ENCODE assay signal across 22 mouse cellular contexts in genomic region chr5:66809016-66809570, GRCm38 (mm10).
DNase-seq lines count a peak whose midpoint lies in the region; ATAC-seq lines count a peak whose summit lies in the region.
"Had no signal": no experiment of that assay in that cellular context is flagged by ENCODE, and none has a peak within 500 bp of the region (broad histone marks: within the 10 kb centered on the region; RNA-seq: fewer than 3 reads in every experiment).

No protein-coding gene starts in this region.

- no peaks in the 10 kb centered on the region for H3K36me3 ChIP-seq in forebrain, embryonic 16.5 days (ENCODE audit: control insufficient read depth, insufficient read depth)
- H3K36me3 ChIP-seq in forebrain, embryonic 10.5 days (replicated peaks) = no peaks in the 10 kb centered on the region
- H3K36me3 ChIP-seq in embryonic facial prominence, embryonic 13.5 days = no peaks in the 10 kb centered on the region
- H3K36me3 ChIP-seq: heart, embryonic 12.5 days; limb, embryonic 12.5 days; liver, embryonic 13.5 days had no signal

- peak; percentile 39; the same call in 1 of the 2 replicates for ATAC-seq in forebrain, embryonic 16.5 days
- no peak for ATAC-seq in embryonic facial prominence, embryonic 13.5 days (ENCODE audit: insufficient number of reproducible peaks, insufficient read depth, low FRiP score, low TSS enrichment, low read depth)
- ATAC-seq: hindbrain, postnatal 0 days; intestine, postnatal 0 days had no signal

- H3K4me1 ChIP-seq in forebrain, embryonic 16.5 days (replicated peaks; ENCODE audit: control insufficient read depth, insufficient read depth, low read length) = peaks cover 20% of the 10 kb centered on the region
- H3K4me1 ChIP-seq in forebrain, embryonic 10.5 days = peaks cover 25% of the 10 kb centered on the region
- H3K4me1 ChIP-seq in embryonic facial prominence, embryonic 13.5 days = peaks cover 28% of the 10 kb centered on the region
- H3K4me1 ChIP-seq: heart, embryonic 12.5 days; liver, embryonic 13.5 days had no signal

- no peak overlapping the region for H3K9ac ChIP-seq in forebrain, embryonic 16.5 days (replicated peaks; ENCODE audit: low read depth, low read length)
- no peak overlapping the region for H3K9ac ChIP-seq in embryonic facial prominence, embryonic 13.5 days
- H3K9ac ChIP-seq: heart, embryonic 12.5 days; limb, embryonic 12.5 days; liver, embryonic 13.5 days; lung, embryonic 14.5 days had no signal

- no peaks in the 10 kb centered on the region for H3K9me3 ChIP-seq in forebrain, embryonic 16.5 days (ENCODE audit: control insufficient read depth, low read length)
- no peaks in the 10 kb centered on the region for H3K9me3 ChIP-seq in forebrain, embryonic 10.5 days
- no peaks in the 10 kb centered on the region for H3K9me3 ChIP-seq in embryonic facial prominence, embryonic 13.5 days
- H3K9me3 ChIP-seq: heart, embryonic 12.5 days; limb, embryonic 12.5 days; liver, embryonic 13.5 days had no signal

- H3K4me2 ChIP-seq in forebrain, embryonic 16.5 days (ENCODE audit: low read length) = no peak overlapping the region
- no peak overlapping the region for H3K4me2 ChIP-seq in embryonic facial prominence, embryonic 13.5 days
- H3K4me2 ChIP-seq: heart, embryonic 12.5 days; limb, embryonic 12.5 days; liver, embryonic 13.5 days; lung, embryonic 14.5 days had no signal

- H3K4me3 ChIP-seq in forebrain, embryonic 16.5 days (replicated peaks; ENCODE audit: low read length) = no peak overlapping the region
- H3K4me3 ChIP-seq in forebrain, embryonic 10.5 days = no peak overlapping the region
- no peak overlapping the region for H3K4me3 ChIP-seq in embryonic facial prominence, embryonic 13.5 days
- H3K4me3 ChIP-seq: heart, embryonic 12.5 days; limb, embryonic 12.5 days; liver, embryonic 13.5 days had no signal

- peak overlapping the region; percentile 63; the same call in 1 of the 2 replicates for H3K27ac ChIP-seq in forebrain, embryonic 16.5 days (ENCODE audit: low read length)
- H3K27ac ChIP-seq in forebrain, embryonic 10.5 days = no peak overlapping the region
- H3K27ac ChIP-seq in embryonic facial prominence, embryonic 13.5 days = peak overlapping the region; percentile 62
- H3K27ac ChIP-seq: hindbrain, postnatal 0 days; limb, embryonic 12.5 days; liver, embryonic 13.5 days had no signal

- H3K27me3 ChIP-seq in forebrain, embryonic 16.5 days (replicated peaks; ENCODE audit: control insufficient read depth, insufficient read depth, low read length) = no peaks in the 10 kb centered on the region
- no peaks in the 10 kb centered on the region for H3K27me3 ChIP-seq in forebrain, embryonic 10.5 days (ENCODE audit: poor library complexity, severe bottlenecking)
- no peaks in the 10 kb centered on the region for H3K27me3 ChIP-seq in embryonic facial prominence, embryonic 13.5 days
- H3K27me3 ChIP-seq: CH12.LX; limb, embryonic 12.5 days; liver, embryonic 13.5 days had no signal

- no peak for DNase-seq in forebrain, embryonic 10.5 days (ENCODE audit: extremely low spot score, low spot score)
- DNase-seq in layer of hippocampus, adult 11-12 months (ENCODE audit: low spot score) = peak; percentile 27
- DNase-seq in layer of hippocampus, postnatal 36 days = no peak
- DNase-seq in retina, postnatal 1 day = peak; percentile 79
- DNase-seq in cerebellum, adult 18-20 months = no peak
- DNase-seq: adrenal gland, postnatal 14 days; cerebellum, adult 11 months; cerebellum, postnatal 14 days; embryo, embryonic 11 days; gastrocnemius, postnatal 14 days; heart, postnatal 36 days; liver, embryonic 13.5 days; lung, embryonic 14.5 days; lung, postnatal 36 days; thymus, postnatal 36 days had no signal

- WGBS in forebrain, embryonic 16.5 days = 53% methylated on average over 9 of the region's 9 CpGs
- 83% methylated on average over 9 of the region's 9 CpGs for WGBS in forebrain, embryonic 10.5 days
- WGBS in embryonic facial prominence, embryonic 13.5 days = 68% methylated on average over 9 of the region's 9 CpGs

Comparison
In these comparisons a context has a peak if more than half of its experiments do, and no peak if none do; other contexts are left out.
1. DNase-seq: peak in layer of hippocampus, adult 11-12 months (single experiment) and retina, postnatal 1 day (single experiment); none in forebrain, embryonic 10.5 days (single experiment), layer of hippocampus, postnatal 36 days (0 of 2) and cerebellum, adult 18-20 months (0 of 2).